Mouse (Mus musculus) hindbrain, embryonic 15.5 days (tissue): ENCODE measurements around the gene Romo1. TPM values are rescaled to one million over a fixed set of nuclear protein-coding genes. Genes with fewer than 3 reads are reported as not detected.

Source experiments
- ATAC-seq: fragments of 200-750 bp; cut with Nextera tagmentation; 2 replicates; pipeline ENCODE4 v1.8.0; 2017; ENCODE audit warnings: low read depth, moderate number of reproducible peaks, moderate TSS enrichment; ENCODE audit not compliant: low FRiP score
- H3K27ac ChIP-seq: fragments of 300-500 bp; sonication (generic); replicated peaks from 2 replicates; pipeline ENCODE4 v1.5.1; 2015; ENCODE audit warnings: mild to moderate bottlenecking, inconsistent platforms
- H3K27me3 ChIP-seq: fragments of 300-500 bp; sonication (generic); 2 replicates; pipeline ENCODE4 v1.6.1; 2015; ENCODE audit warnings: control low read depth, inconsistent platforms
- H3K36me3 ChIP-seq: fragments of 300-500 bp; sonication (generic); 2 replicates; pipeline ENCODE4 v1.6.1; 2015; ENCODE audit warnings: control low read depth, inconsistent platforms
- H3K4me1 ChIP-seq: fragments of 300-500 bp; sonication (generic); replicated peaks from 2 replicates; pipeline ENCODE4 v1.6.1; 2015; ENCODE audit warnings: control low read depth, inconsistent platforms
- H3K4me2 ChIP-seq: fragments of 300-500 bp; sonication (generic); 2 replicates; pipeline ENCODE4 v1.6.1; 2015; ENCODE audit warnings: moderate library complexity, mild to moderate bottlenecking, inconsistent platforms
- H3K4me3 ChIP-seq: fragments of 300-500 bp; sonication (generic); 2 replicates; pipeline ENCODE4 v1.5.1; 2015; ENCODE audit warnings: mild to moderate bottlenecking, inconsistent platforms
- H3K9ac ChIP-seq: fragments of 300-500 bp; sonication (generic); 2 replicates; pipeline ENCODE4 v1.6.1; 2015; ENCODE audit warnings: inconsistent platforms
- H3K9me3 ChIP-seq: fragments of 300-500 bp; sonication (generic); 2 replicates; pipeline ENCODE4 v1.6.1; 2016; ENCODE audit warnings: control low read depth, inconsistent platforms
- WGBS: fragments of 180-500 bp; shearing (Covaris S2); methylation state at CpG from one replicate; pipeline ENCODE4 v1.1.7; 2015; 5-methylcytosine and 5-hydroxymethylcytosine counted together
- polyA plus RNA-seq: library from polyadenylated mRNA; unstranded; fragments of >200 nt; fragmentation: Nextera tagmentation; extraction: Ambion mirVana; gene quantifications from 2 replicates; pipeline ENCODE4 v1.2.1, GENCODE M21; 2015

Romo1 gene
- polyA plus RNA-seq, 1 experiment from 2014 or later = 439 TPM

- Histone ChIP-seq H3K9ac (no peak overlapping the region), H3K9me3 (no peaks in the 10 kb centered on the region), H3K4me2 (peak overlapping the region; percentile 84), H3K4me1 (peaks cover 23% of the 10 kb centered on the region), H3K36me3 (peaks cover 39% of the 10 kb centered on the region), H3K27ac (no peak overlapping the region), H3K4me3 (peak overlapping the region; percentile 93; the same call in 1 of the 2 replicates), H3K27me3 (no peaks in the 10 kb centered on the region)
- 62% methylated on average over 11 of the region's 11 CpGs for WGBS
- ATAC-seq = no peak
Observed at GRCm38 (mm10) chr2:156145486-156146130, 1.8 kb downstream of the Romo1 start.

- Histone ChIP-seq H3K4me2 (no peak overlapping the region), H3K4me1 (peaks cover 23% of the 10 kb centered on the region), H3K9me3 (no peaks in the 10 kb centered on the region), H3K36me3 (peaks cover 44% of the 10 kb centered on the region), H3K9ac (no peak overlapping the region), H3K27ac (no peak overlapping the region), H3K4me3 (no peak overlapping the region), H3K27me3 (no peaks in the 10 kb centered on the region)
- WGBS = 73% methylated on average over 5 of the region's 5 CpGs
- no peak for ATAC-seq
Observed at GRCm38 (mm10) chr2:156146272-156146989, 2.6 kb downstream of the Romo1 start.

GRCm38 (mm10) chr2:156147316-156147915 lies 3.6 kb downstream of the Romo1 start:
- peaks cover 44% of the 10 kb centered on the region for H3K36me3 ChIP-seq
- H3K4me2 ChIP-seq = no peak overlapping the region
- no peak for ATAC-seq
- H3K27ac ChIP-seq = no peak overlapping the region
- H3K27me3 ChIP-seq = no peaks in the 10 kb centered on the region
- no peaks in the 10 kb centered on the region for H3K9me3 ChIP-seq
- 91% methylated on average over 3 of the region's 3 CpGs for WGBS
- no peak overlapping the region for H3K4me3 ChIP-seq
- H3K4me1 ChIP-seq = peaks cover 23% of the 10 kb centered on the region
- no peak overlapping the region for H3K9ac ChIP-seq

GRCm38 (mm10) chr2:156151538-156151937 lies 7.7 kb downstream of the Romo1 start:
- no peaks in the 10 kb centered on the region; the same call in 1 of the 2 replicates for H3K4me1 ChIP-seq
- H3K27ac ChIP-seq = no peak overlapping the region
- peaks cover 63% of the 10 kb centered on the region for H3K36me3 ChIP-seq
- no peak overlapping the region for H3K4me3 ChIP-seq
- H3K9ac ChIP-seq = no peak overlapping the region
- no peak overlapping the region for H3K4me2 ChIP-seq
- no peaks in the 10 kb centered on the region for H3K9me3 ChIP-seq
- no peaks in the 10 kb centered on the region for H3K27me3 ChIP-seq
- no peak for ATAC-seq

GRCm38 (mm10) chr2:156165478-156165877 lies 21.6 kb downstream of the Romo1 start:
- H3K9me3 ChIP-seq = no peaks in the 10 kb centered on the region
- no peak overlapping the region for H3K4me2 ChIP-seq
- H3K4me3 ChIP-seq = no peak overlapping the region
- H3K9ac ChIP-seq = no peak overlapping the region
- H3K27me3 ChIP-seq = no peaks in the 10 kb centered on the region
- no peak for ATAC-seq
- no peak overlapping the region for H3K27ac ChIP-seq
- 100% methylated on average over 1 of the region's 1 CpGs for WGBS
- H3K4me1 ChIP-seq = no peaks in the 10 kb centered on the region
- peaks cover 77% of the 10 kb centered on the region for H3K36me3 ChIP-seq

- Histone ChIP-seq H3K36me3 (peaks cover 81% of the 10 kb centered on the region), H3K4me3 (no peak overlapping the region), H3K27ac (no peak overlapping the region), H3K27me3 (no peaks in the 10 kb centered on the region), H3K9ac (no peak overlapping the region), H3K4me2 (no peak overlapping the region), H3K4me1 (no peaks in the 10 kb centered on the region), H3K9me3 (no peaks in the 10 kb centered on the region)
- ATAC-seq = no peak
- 93% methylated on average over 5 of the region's 5 CpGs for WGBS
Observed at GRCm38 (mm10) chr2:156166557-156166956, 22.7 kb downstream of the Romo1 start.

- 92% methylated on average over 6 of the region's 6 CpGs for WGBS
- H3K9ac ChIP-seq = no peak overlapping the region
- ATAC-seq = no peak
- peaks cover 36% of the 10 kb centered on the region for H3K36me3 ChIP-seq
- H3K9me3 ChIP-seq = no peaks in the 10 kb centered on the region
- H3K27ac ChIP-seq = no peak overlapping the region
- no peak overlapping the region for H3K4me2 ChIP-seq
- no peaks in the 10 kb centered on the region for H3K27me3 ChIP-seq
- H3K4me1 ChIP-seq = peaks cover 39% of the 10 kb centered on the region
- H3K4me3 ChIP-seq = no peak overlapping the region
Observed at GRCm38 (mm10) chr2:156177079-156177478, 33.2 kb downstream of the Romo1 start.

- H3K36me3 ChIP-seq = peaks cover 31% of the 10 kb centered on the region
- 70% methylated on average over 7 of the region's 7 CpGs for WGBS
- ATAC-seq = no peak
Observed at GRCm38 (mm10) chr2:156177651-156178050, 33.8 kb downstream of the Romo1 start.

GRCm38 (mm10) chr2:156179046-156179795 lies 35.4 kb downstream of the Romo1 start:
- Histone ChIP-seq H3K9ac (peak overlapping the region; percentile 89), H3K4me2 (peak overlapping the region; percentile 77), H3K27me3 (no peaks in the 10 kb centered on the region), H3K36me3 (peaks cover 25% of the 10 kb centered on the region), H3K4me3 (peak overlapping the region; percentile 88), H3K4me1 (peaks cover 39% of the 10 kb centered on the region), H3K27ac (peak overlapping the region; percentile 98), H3K9me3 (no peaks in the 10 kb centered on the region)
- ATAC-seq = peak; percentile 14
- 1% methylated on average over 47 of the region's 47 CpGs for WGBS

More at GRCm38 (mm10) chr2:156177651-156178050, 33.8 kb downstream of the Romo1 start:
- H3K9me3 ChIP-seq = no peaks in the 10 kb centered on the region
- no peak overlapping the region for H3K27ac ChIP-seq
- H3K4me2 ChIP-seq = peak overlapping the region; percentile 77
- peak overlapping the region; percentile 88; the same call in 1 of the 2 replicates for H3K4me3 ChIP-seq
- H3K27me3 ChIP-seq = no peaks in the 10 kb centered on the region
- H3K9ac ChIP-seq = 0 out of 2 replicates have a peak overlapping the region, but pooled peaks have one; percentile 3
- H3K4me1 ChIP-seq = peaks cover 39% of the 10 kb centered on the region

- ATAC-seq = peak; percentile 21
- Histone ChIP-seq H3K4me1 (peaks cover 39% of the 10 kb centered on the region), H3K27ac (peak overlapping the region; percentile 98), H3K27me3 (no peaks in the 10 kb centered on the region), H3K9ac (peak overlapping the region; percentile 89), H3K9me3 (no peaks in the 10 kb centered on the region), H3K36me3 (peaks cover 19% of the 10 kb centered on the region), H3K4me3 (peak overlapping the region; percentile 88), H3K4me2 (no peak overlapping the region)
- WGBS = under 1% methylated on average over 40 of the region's 41 CpGs
Observed at GRCm38 (mm10) chr2:156179796-156180093, 35.9 kb downstream of the Romo1 start.

- WGBS = under 1% methylated on average over 47 of the region's 47 CpGs
- peak within 1 kb of the TSS; percentile 98 for H3K27ac ChIP-seq
- H3K9me3 ChIP-seq = no peaks in the 10 kb centered on the region
- H3K4me3 ChIP-seq = peak within 1 kb of the TSS; percentile 88
- H3K4me2 ChIP-seq = peak within 1 kb of the TSS; percentile 77
- no peaks in the 10 kb centered on the region for H3K27me3 ChIP-seq
- H3K4me1 ChIP-seq = peaks cover 39% of the 10 kb centered on the region
- peak; percentile 98 for ATAC-seq
- peak within 1 kb of the TSS; percentile 89 for H3K9ac ChIP-seq
- peaks cover 19% of the 10 kb centered on the region for H3K36me3 ChIP-seq
Observed at GRCm38 (mm10) chr2:156180094-156180821, 36.4 kb downstream of the Romo1 start, which contains the start of gene Rbm39. Gene Rbm39, minus strand, starts transcription at chr2:156180238.
